Comparison of ENCODE assay signal across 12 mouse cellular contexts in genomic region chr6:86528451-86528785, GRCm38 (mm10). TPM values are rescaled to one million over a fixed set of nuclear protein-coding genes. Genes with fewer than 3 reads are reported as not detected.
A peak's percentile ranks its signal among the peaks of the same experiment; 100 is the strongest.
DNase-seq lines count a peak whose midpoint lies in the region; ATAC-seq and TF ChIP-seq lines count a peak whose summit lies in the region.
"Had no signal": no experiment of that assay in that cellular context is flagged by ENCODE, and none has a peak within 500 bp of the region (broad histone marks: within the 10 kb centered on the region; RNA-seq: fewer than 3 reads in every experiment).

No protein-coding gene starts in this region.

- no peak for ATAC-seq in hindbrain, embryonic 14.5 days (ENCODE audit: low FRiP score)
- ATAC-seq in hindbrain, embryonic 16.5 days = no peak
- ATAC-seq: intestine, embryonic 16.5 days had no signal

- H3K4me2 ChIP-seq in hindbrain, embryonic 14.5 days (replicated peaks) = peak overlapping the region; percentile 19; the same call in 1 of the 2 replicates
- no peak overlapping the region for H3K4me2 ChIP-seq in hindbrain, embryonic 16.5 days (ENCODE audit: low read length)
- peak overlapping the region; percentile 75 for H3K4me2 ChIP-seq in myocyte (ENCODE audit: low read depth)

- H3ac ChIP-seq in myocyte (ENCODE audit: control insufficient read depth, insufficient read length) = no peak overlapping the region

- H3K4me3 ChIP-seq in hindbrain, embryonic 14.5 days (replicated peaks; ENCODE audit: low read length) = no peak overlapping the region
- H3K4me3 ChIP-seq in hindbrain, embryonic 16.5 days (ENCODE audit: low read length) = no peak overlapping the region
- H3K4me3 ChIP-seq in thymus, adult 2 months (ENCODE audit: control insufficient read depth, insufficient read depth, low read length) = no peak overlapping the region
- H3K4me3 ChIP-seq in myocyte = no peak overlapping the region
- H3K4me3 ChIP-seq: forebrain, embryonic 12.5 days had no signal

- H3K4me1 ChIP-seq in hindbrain, embryonic 14.5 days (replicated peaks; ENCODE audit: control insufficient read depth, insufficient read depth, low read length) = peaks cover 14% of the 10 kb centered on the region
- H3K4me1 ChIP-seq in hindbrain, embryonic 16.5 days (ENCODE audit: control insufficient read depth, insufficient read depth, low read depth, low read length) = peaks cover 9% of the 10 kb centered on the region
- peaks cover 11% of the 10 kb centered on the region for H3K4me1 ChIP-seq in thymus, adult 2 months (replicated peaks; ENCODE audit: control insufficient read depth, insufficient read depth, low read length)

- peaks cover 34% of the 10 kb centered on the region for H3K36me3 ChIP-seq in hindbrain, embryonic 14.5 days (replicated peaks; ENCODE audit: control insufficient read depth, insufficient read depth)
- H3K36me3 ChIP-seq in hindbrain, embryonic 16.5 days (ENCODE audit: control insufficient read depth, insufficient read depth, low read length) = peaks cover 6% of the 10 kb centered on the region; the same call in 1 of the 2 replicates
- H3K36me3 ChIP-seq in thymus, adult 2 months (ENCODE audit: control insufficient read depth, insufficient read depth, low read length) = peaks cover 23% of the 10 kb centered on the region
- peaks cover 26% of the 10 kb centered on the region for H3K36me3 ChIP-seq in myocyte (ENCODE audit: control insufficient read depth, insufficient read depth)

- TF ChIP-seq POLR2A in thymus, adult 2 months (IDR thresholded peaks at IDR 0.05; ENCODE audit: control insufficient read depth, extremely low read depth, insufficient read depth, low read length, poor library complexity) = no peak
- no peak for TF ChIP-seq POLR2A in myocyte (IDR thresholded peaks at IDR 0.05; ENCODE audit: insufficient read length, low read depth)

- H3K9ac ChIP-seq in hindbrain, embryonic 14.5 days = 0 out of 2 replicates have a peak overlapping the region, but pooled peaks have one; percentile 44
- no peak overlapping the region for H3K9ac ChIP-seq in hindbrain, embryonic 16.5 days (ENCODE audit: low read depth, low read length)
- H3K9ac ChIP-seq: forebrain, embryonic 12.5 days had no signal

- 90% methylated on average over 1 of the region's 1 CpGs for WGBS in hindbrain, embryonic 14.5 days
- WGBS in hindbrain, embryonic 16.5 days = 79% methylated on average over 1 of the region's 1 CpGs
- 12% methylated on average over 1 of the region's 1 CpGs for WGBS in thymus, adult 2 months

- no peak for TF ChIP-seq CTCF in thymus, adult 2 months (IDR thresholded peaks at IDR 0.05; ENCODE audit: borderline replicate concordance, control insufficient read depth, extremely low read depth, insufficient read depth, low read length, poor library complexity)

- DNase-seq in cerebellum, adult 8-10 months = peak; percentile 22
- no peak for DNase-seq in cerebellum, postnatal 4 days (ENCODE audit: low spot score in 2 of 2)
- no peak for DNase-seq in hindbrain, embryonic 14.5 days (ENCODE audit: low spot score)
- DNase-seq in thymus, adult 2 months = peak; percentile 15
- no peak for DNase-seq in thymus, postnatal 4 days
- no peak for DNase-seq in retina, postnatal 1 day
- DNase-seq: layer of hippocampus, adult 9-11 months; right cerebral cortex, postnatal 14 days had no signal

- H3K79me2 ChIP-seq in myocyte (ENCODE audit: control insufficient read depth, insufficient read depth) = peaks cover 34% of the 10 kb centered on the region

- H3K27ac ChIP-seq in hindbrain, embryonic 14.5 days = no peak overlapping the region
- no peak overlapping the region for H3K27ac ChIP-seq in hindbrain, embryonic 16.5 days (ENCODE audit: low read depth, low read length)
- peak overlapping the region; percentile 49; the same call in 1 of the 2 replicates for H3K27ac ChIP-seq in thymus, adult 2 months (ENCODE audit: control insufficient read depth, insufficient read depth, low read length)

- no peaks in the 10 kb centered on the region for H3K9me3 ChIP-seq in hindbrain, embryonic 14.5 days (ENCODE audit: control insufficient read depth, low read length)
- H3K9me3 ChIP-seq in hindbrain, embryonic 16.5 days (ENCODE audit: control insufficient read depth, low read length) = no peaks in the 10 kb centered on the region
- H3K9me3 ChIP-seq: forebrain, embryonic 12.5 days had no signal

- H3K27me3 ChIP-seq in hindbrain, embryonic 14.5 days (ENCODE audit: control insufficient read depth, insufficient read depth, low read length) = no peaks in the 10 kb centered on the region
- H3K27me3 ChIP-seq in hindbrain, embryonic 16.5 days (replicated peaks; ENCODE audit: control insufficient read depth, insufficient read depth, low read length) = no peaks in the 10 kb centered on the region
- no peaks in the 10 kb centered on the region for H3K27me3 ChIP-seq in thymus, adult 2 months (ENCODE audit: control insufficient read depth, insufficient read depth, low read length)
- H3K27me3 ChIP-seq in myocyte (ENCODE audit: control insufficient read depth, insufficient read depth, insufficient read length) = no peaks in the 10 kb centered on the region
- H3K27me3 ChIP-seq: forebrain, embryonic 12.5 days had no signal

TF ChIP-seq in myocyte, 11 proteins besides CTCF, POLR2A, EP300 and RAD21:
- TF ChIP-seq MYOD1 (IDR thresholded peaks at IDR 0.05; ENCODE audit: control insufficient read depth in 1 of 3, insufficient read length in 2 of 3, low read depth in 2 of 3) = no peak

RNA-seq across cellular contexts. Expression of gene Pcbp1, which starts 2.3 kb away (rescaled TPM):
- polyA plus RNA-seq in hindbrain, embryonic 14.5 days (2014; fragmentation: Nextera tagmentation; extraction: Ambion mirVana) = 313 and 316 TPM in 2 replicates
- 123 and 163 TPM in 2 replicates for polyA plus RNA-seq in hindbrain, embryonic 16.5 days (2015; fragmentation: Nextera tagmentation; extraction: Ambion mirVana)
- polyA plus RNA-seq in thymus, adult 2 months (2012; rRNA removed) = 291 and 363 TPM in 2 replicates
- 306 TPM for polyA plus RNA-seq in myocyte (2012; fragmentation: generic; extraction: Trizol)

Comparison
In these comparisons a context has a peak if more than half of its experiments do, and no peak if none do; other contexts are left out.
1. DNase-seq: peak in cerebellum, adult 8-10 months (single experiment) and thymus, adult 2 months (single experiment); none in cerebellum, postnatal 4 days (0 of 2), hindbrain, embryonic 14.5 days (single experiment), thymus, postnatal 4 days (single experiment) and retina, postnatal 1 day (single experiment).